17 mouse cellular contexts compared by ENCODE assay signal in the genomic region with DNA sequence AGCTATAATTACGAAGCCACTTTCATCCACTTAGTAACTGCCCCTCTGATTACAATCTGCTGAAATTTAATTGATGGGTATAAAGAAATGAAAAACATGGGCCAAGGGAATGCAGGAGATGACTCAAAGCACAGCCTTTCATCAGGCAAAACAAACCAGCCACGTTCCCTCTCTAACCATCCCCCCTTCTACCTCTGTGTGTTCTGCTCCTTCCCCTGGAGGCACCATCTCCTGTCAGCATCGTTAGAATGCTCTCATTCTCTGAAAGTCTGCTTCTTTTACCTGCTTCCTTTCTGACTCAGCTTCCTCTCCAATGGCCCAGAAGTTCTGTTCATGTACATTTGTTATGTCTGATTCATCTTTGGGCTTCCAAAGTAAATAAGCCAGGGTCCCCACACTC. TPM values are rescaled to one million over a fixed set of nuclear protein-coding genes. Genes with fewer than 3 reads are reported as not detected.
A peak's percentile ranks its signal among the peaks of the same experiment; 100 is the strongest.
DNase-seq lines count a peak whose midpoint lies in the region; ATAC-seq and TF ChIP-seq lines count a peak whose summit lies in the region.
"Had no signal": no experiment of that assay in that cellular context is flagged by ENCODE, and none has a peak within 500 bp of the region (broad histone marks: within the 10 kb centered on the region; RNA-seq: fewer than 3 reads in every experiment).

No protein-coding gene starts in this region.

- H3K9ac ChIP-seq in embryonic facial prominence, embryonic 11.5 days (replicated peaks; ENCODE audit: low read length): no peak overlapping the region
- H3K9ac ChIP-seq in embryonic facial prominence, embryonic 14.5 days (ENCODE audit: low read depth, low read length): no peak overlapping the region
- H3K9ac ChIP-seq: heart, embryonic 15.5 days; liver, postnatal 0 days had no signal

- peak; percentile 16 for DNase-seq in embryonic facial prominence, embryonic 11.5 days (ENCODE audit: low spot score)
- DNase-seq in embryonic facial prominence, embryonic 10.5 days (ENCODE audit: low spot score): no peak
- peak; percentile 37 for DNase-seq in retina, postnatal 1 day
- no peak for DNase-seq in retina, embryonic 14.5 days (ENCODE audit: low spot score)
- peak; percentile 51 for DNase-seq in embryonic facial prominence, embryonic 14.5 days (ENCODE audit: low spot score)
- DNase-seq in testis, postnatal 10 days (ENCODE audit: low spot score): no peak
- DNase-seq in left cerebral cortex, postnatal 36 days (ENCODE audit: low spot score in 2 of 2): no peak
- DNase-seq: B cell, adult 2 months; cerebellum, adult 9-11 months; embryo, embryonic 11 days; kidney, postnatal 25 days; liver, postnatal 0 days; lung, postnatal 4 days had no signal

- no peaks in the 10 kb centered on the region for H3K27me3 ChIP-seq in embryonic facial prominence, embryonic 11.5 days (ENCODE audit: control insufficient read depth, insufficient read depth, low read length)
- 0 out of 2 replicates have a peak, but pooled peaks cover 5% of the 10 kb centered on the region for H3K27me3 ChIP-seq in embryonic facial prominence, embryonic 10.5 days (replicated peaks; ENCODE audit: low read depth, poor library complexity, severe bottlenecking)
- H3K27me3 ChIP-seq in embryonic facial prominence, embryonic 14.5 days (replicated peaks; ENCODE audit: control insufficient read depth, insufficient read depth, low read length): no peaks in the 10 kb centered on the region
- H3K27me3 ChIP-seq in myocyte (ENCODE audit: control insufficient read depth, insufficient read depth, insufficient read length): no peaks in the 10 kb centered on the region
- H3K27me3 ChIP-seq: heart, embryonic 15.5 days had no signal

- ATAC-seq in embryonic facial prominence, embryonic 11.5 days (replicated peaks; ENCODE audit: insufficient number of reproducible peaks, low FRiP score, low TSS enrichment, low read depth): no peak
- ATAC-seq in embryonic facial prominence, embryonic 14.5 days (ENCODE audit: low read depth): peak; percentile 18; the same call in 1 of the 2 replicates
- ATAC-seq: intestine, embryonic 16.5 days had no signal

- no peaks in the 10 kb centered on the region for H3K79me2 ChIP-seq in myocyte (ENCODE audit: control insufficient read depth, insufficient read depth)

- no peak overlapping the region for H3K4me2 ChIP-seq in embryonic facial prominence, embryonic 11.5 days (ENCODE audit: low read depth, low read length)
- no peak overlapping the region for H3K4me2 ChIP-seq in embryonic facial prominence, embryonic 14.5 days (ENCODE audit: low read depth, low read length)
- H3K4me2 ChIP-seq in myocyte (ENCODE audit: low read depth): peak overlapping the region; percentile 61
- H3K4me2 ChIP-seq: heart, embryonic 15.5 days had no signal

- no peak for TF ChIP-seq POLR2A in myocyte (IDR thresholded peaks at IDR 0.05; ENCODE audit: insufficient read length, low read depth)

- no peaks in the 10 kb centered on the region for H3K36me3 ChIP-seq in embryonic facial prominence, embryonic 11.5 days (replicated peaks; ENCODE audit: control insufficient read depth, insufficient read depth, low read depth, low read length)
- peaks cover 7% of the 10 kb centered on the region; the same call in 1 of the 2 replicates for H3K36me3 ChIP-seq in embryonic facial prominence, embryonic 10.5 days (replicated peaks)
- peaks cover 12% of the 10 kb centered on the region; the same call in 1 of the 2 replicates for H3K36me3 ChIP-seq in embryonic facial prominence, embryonic 14.5 days (ENCODE audit: control insufficient read depth, insufficient read depth, low read length)
- no peaks in the 10 kb centered on the region for H3K36me3 ChIP-seq in myocyte (ENCODE audit: control insufficient read depth, insufficient read depth)

- H3K27ac ChIP-seq in embryonic facial prominence, embryonic 11.5 days (replicated peaks; ENCODE audit: low read depth, low read length): no peak overlapping the region
- H3K27ac ChIP-seq in embryonic facial prominence, embryonic 10.5 days (replicated peaks): no peak overlapping the region
- no peak overlapping the region for H3K27ac ChIP-seq in embryonic facial prominence, embryonic 14.5 days (replicated peaks; ENCODE audit: low read depth, low read length)
- H3K27ac ChIP-seq: heart, embryonic 15.5 days; left cerebral cortex, adult 2 months had no signal

- 36% methylated on average over 3 of the region's 3 CpGs for WGBS in embryonic facial prominence, embryonic 11.5 days
- 35% methylated on average over 3 of the region's 3 CpGs for WGBS in embryonic facial prominence, embryonic 10.5 days
- WGBS in embryonic facial prominence, embryonic 14.5 days: 23% methylated on average over 3 of the region's 3 CpGs

- H3ac ChIP-seq in myocyte (ENCODE audit: control insufficient read depth, insufficient read length): no peak overlapping the region

- intact Hi-C loops in left cerebral cortex, postnatal 36 days (cut with DNase I): no loop called here

- no peak overlapping the region for H3K4me3 ChIP-seq in embryonic facial prominence, embryonic 11.5 days (ENCODE audit: low read depth, low read length)
- no peak overlapping the region for H3K4me3 ChIP-seq in embryonic facial prominence, embryonic 10.5 days
- no peak overlapping the region for H3K4me3 ChIP-seq in embryonic facial prominence, embryonic 14.5 days (ENCODE audit: low read depth, low read length)
- H3K4me3 ChIP-seq in myocyte: no peak overlapping the region
- H3K4me3 ChIP-seq: heart, embryonic 15.5 days; left cerebral cortex, adult 2 months had no signal

- no peaks in the 10 kb centered on the region for H3K4me1 ChIP-seq in embryonic facial prominence, embryonic 11.5 days (ENCODE audit: control insufficient read depth, insufficient read depth, low read length)
- H3K4me1 ChIP-seq in embryonic facial prominence, embryonic 10.5 days: peaks cover 5% of the 10 kb centered on the region; the same call in 1 of the 2 replicates
- 0 out of 2 replicates have a peak, but pooled peaks cover 4% of the 10 kb centered on the region for H3K4me1 ChIP-seq in embryonic facial prominence, embryonic 14.5 days (ENCODE audit: control insufficient read depth, insufficient read depth, low read length)
- H3K4me1 ChIP-seq: heart, embryonic 15.5 days had no signal

- no peaks in the 10 kb centered on the region for H3K9me3 ChIP-seq in embryonic facial prominence, embryonic 11.5 days (replicated peaks; ENCODE audit: control insufficient read depth, low read length)
- no peaks in the 10 kb centered on the region for H3K9me3 ChIP-seq in embryonic facial prominence, embryonic 10.5 days
- H3K9me3 ChIP-seq in embryonic facial prominence, embryonic 14.5 days (ENCODE audit: control insufficient read depth, low read length): no peaks in the 10 kb centered on the region
- H3K9me3 ChIP-seq: heart, embryonic 15.5 days had no signal

TF ChIP-seq in myocyte, 11 proteins besides CTCF, POLR2A, EP300 and RAD21:
- TF ChIP-seq TCF12 (IDR thresholded peaks at IDR 0.05; ENCODE audit: insufficient read depth, poor library complexity, severe bottlenecking): no peak
- TF ChIP-seq MAX (IDR thresholded peaks at IDR 0.05; ENCODE audit: low read depth): no peak
- no peak for TF ChIP-seq E2F4 (IDR thresholded peaks at IDR 0.05; ENCODE audit: insufficient read depth)
- TF ChIP-seq CEBPB (IDR thresholded peaks at IDR 0.05; ENCODE audit: insufficient read depth, poor library complexity, severe bottlenecking): no peak
- no peak for TF ChIP-seq SRF (IDR thresholded peaks at IDR 0.05; ENCODE audit: control insufficient read depth, insufficient read length, low read depth)
- TF ChIP-seq MYOD1 (IDR thresholded peaks at IDR 0.05; ENCODE audit: control insufficient read depth in 1 of 3, insufficient read length in 2 of 3, low read depth in 2 of 3): no peak
- no peak for TF ChIP-seq TCF3 (IDR thresholded peaks at IDR 0.05; ENCODE audit: insufficient read length, low read depth)
- no peak for TF ChIP-seq USF1 (IDR thresholded peaks at IDR 0.05; ENCODE audit: low read depth)
- no peak for TF ChIP-seq MYOG (IDR thresholded peaks at IDR 0.05; ENCODE audit: control insufficient read depth in 1 of 3, insufficient read depth in 1 of 3, insufficient read length in 2 of 3, low read depth in 2 of 3)
- no peak for TF ChIP-seq POLR2AphosphoS2 (IDR thresholded peaks at IDR 0.05; ENCODE audit: insufficient read length, low read depth)
- TF ChIP-seq REST (IDR thresholded peaks at IDR 0.05; ENCODE audit: insufficient read depth, insufficient read length): no peak

RNA-seq across cellular contexts. Expression of a gene that starts 6.6 kb away (rescaled TPM):
- 4.0 and 5.3 TPM in 2 replicates for polyA plus RNA-seq in embryonic facial prominence, embryonic 11.5 days (2014; fragmentation: Nextera tagmentation; extraction: Ambion mirVana)
- 3.4 and 4.6 TPM in 2 replicates for polyA plus RNA-seq in embryonic facial prominence, embryonic 10.5 days (2016; fragmentation: Nextera tagmentation; extraction: Ambion mirVana)
- polyA plus RNA-seq in embryonic facial prominence, embryonic 14.5 days (2014; fragmentation: Nextera tagmentation; extraction: Ambion mirVana): 4.8 and 6.8 TPM in 2 replicates
- polyA plus RNA-seq in myocyte (2012; fragmentation: generic; extraction: Trizol): 6.2 TPM
- 1 to 10 TPM; 7.4 to 9.1 TPM for total RNA-seq in left cerebral cortex, postnatal 36 days (2021)

Comparison
In these comparisons a context has a peak if more than half of its experiments do, and no peak if none do; other contexts are left out.
1. DNase-seq: peak in embryonic facial prominence, embryonic 11.5 days (single experiment), retina, postnatal 1 day (single experiment) and embryonic facial prominence, embryonic 14.5 days (single experiment); none in embryonic facial prominence, embryonic 10.5 days (single experiment), retina, embryonic 14.5 days (single experiment), testis, postnatal 10 days (single experiment) and left cerebral cortex, postnatal 36 days (0 of 2).